Mouse (Mus musculus) ES-CJ7 (cell line): ENCODE measurements around the gene Pts.

Experiments
- DNase-seq: peaks from one replicate; pipeline ENCODE4 v3.0.0; 2011; ENCODE audit warnings: low read depth, low spot score

Pts gene

GRCm38 (mm10) chr9:50491531-50492045 lies 36.9 kb downstream of the Pts start:
- peak; percentile 11 for DNase-seq

DNA sequence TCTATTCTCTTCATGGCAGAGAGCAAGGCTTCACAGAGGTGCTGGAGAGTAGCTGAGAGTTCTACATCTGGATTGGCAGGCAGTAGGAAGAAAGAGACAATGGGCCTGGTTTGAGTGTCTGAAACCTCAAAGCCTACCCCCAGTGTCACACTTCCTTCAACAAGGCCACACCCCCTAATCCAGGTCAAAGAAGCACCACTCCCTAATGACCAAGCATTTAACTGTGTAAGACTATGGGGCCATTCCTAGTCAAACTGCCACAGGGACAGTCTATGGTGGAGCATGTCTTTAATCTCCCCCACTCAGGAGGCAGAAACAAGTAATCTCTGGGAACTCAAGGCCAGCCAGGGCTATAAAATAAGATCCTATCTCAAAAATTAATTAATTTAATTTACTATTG lies 37.7 kb downstream of the Pts start:
- DNase-seq = peak; percentile 65

DNA sequence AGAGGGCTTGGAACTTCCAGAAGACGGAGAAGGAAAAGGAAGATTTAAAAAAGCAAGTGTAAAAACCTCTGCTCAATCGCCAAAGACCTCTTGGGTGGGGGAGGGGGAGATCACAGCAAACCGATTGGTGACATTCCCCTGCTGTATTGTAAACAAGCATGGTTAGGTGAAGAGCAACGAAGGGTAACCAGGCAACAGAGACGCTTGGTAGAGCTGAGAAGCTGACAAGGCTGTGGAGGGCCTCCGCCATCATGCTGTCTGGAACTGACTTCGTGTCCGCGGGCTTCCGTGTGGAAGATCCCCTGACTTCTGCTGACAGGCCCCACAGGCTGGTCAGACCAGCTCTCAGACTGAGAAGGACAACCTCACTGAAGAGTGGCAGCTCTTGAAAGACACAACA lies 43.0 kb downstream of the Pts start:
- peak; percentile 68 for DNase-seq

GRCm38 (mm10) chr9:50482743-50483142 lies 45.8 kb downstream of the Pts start:
- no peak for DNase-seq

- DNase-seq = no peak
Measured at GRCm38 (mm10) chr9:50479476-50479875, 49.0 kb downstream of the Pts start.

DNA sequence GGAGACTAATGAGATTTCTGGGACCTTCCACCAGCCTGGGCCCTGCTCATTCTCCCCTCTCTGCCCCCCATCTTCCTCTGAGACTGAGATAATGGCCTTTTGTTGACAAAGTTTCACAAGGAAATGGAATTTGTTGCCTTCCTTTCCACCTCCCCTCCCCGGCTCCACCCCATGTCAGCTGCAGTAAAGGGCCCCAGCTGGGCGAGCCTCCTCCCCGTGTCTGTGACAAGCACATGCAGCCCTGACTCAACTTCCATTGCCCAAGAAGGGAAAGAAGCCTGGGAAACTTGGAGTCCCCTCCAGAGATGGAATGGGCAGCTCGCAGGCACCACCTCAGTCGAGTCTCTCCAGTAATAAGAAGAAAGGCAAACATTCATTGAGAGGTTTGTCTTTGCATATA lies 49.7 kb downstream of the Pts start:
- DNase-seq = no peak

DNA sequence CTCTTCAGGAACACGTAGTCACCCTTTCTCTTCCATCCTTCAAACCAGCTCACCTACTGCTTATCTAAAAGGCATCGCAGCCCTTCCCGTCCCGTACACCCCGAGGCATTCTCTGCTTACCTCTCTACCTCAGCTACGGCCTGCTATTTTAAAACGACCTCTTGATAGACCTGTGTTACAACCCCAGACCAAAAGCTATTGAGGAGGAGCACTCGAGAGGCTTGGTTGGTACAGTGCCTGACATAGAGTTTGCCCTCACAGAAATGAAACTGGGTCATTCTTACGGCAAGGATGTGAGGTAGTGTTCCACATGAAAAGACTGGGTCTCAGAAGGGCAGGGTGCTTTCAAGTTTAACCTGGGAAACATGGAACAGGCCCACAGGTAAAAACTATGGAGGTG lies 51.3 kb downstream of the Pts start:
- no peak for DNase-seq

- DNase-seq = no peak
Measured at GRCm38 (mm10) chr9:50476651-50477050, 51.9 kb downstream of the Pts start.

GRCm38 (mm10) chr9:50475745-50476144 lies 52.8 kb downstream of the Pts start:
- DNase-seq = no peak

- no peak for DNase-seq
Measured at GRCm38 (mm10) chr9:50475318-50475717, 53.2 kb downstream of the Pts start.
